Mouse (Mus musculus) cerebellum, adult 11 months (tissue): ENCODE results near the gene Zkscan1.
"Not testable (repeated sequence)": the region's sequence is repeated elsewhere in the genome, so short reads cannot be mapped to it uniquely, and the experiment has no call there.

Experiments
- DNase-seq: peaks from one replicate; pipeline ENCODE4 v3.0.0; 2022

Zkscan1 gene

DNA sequence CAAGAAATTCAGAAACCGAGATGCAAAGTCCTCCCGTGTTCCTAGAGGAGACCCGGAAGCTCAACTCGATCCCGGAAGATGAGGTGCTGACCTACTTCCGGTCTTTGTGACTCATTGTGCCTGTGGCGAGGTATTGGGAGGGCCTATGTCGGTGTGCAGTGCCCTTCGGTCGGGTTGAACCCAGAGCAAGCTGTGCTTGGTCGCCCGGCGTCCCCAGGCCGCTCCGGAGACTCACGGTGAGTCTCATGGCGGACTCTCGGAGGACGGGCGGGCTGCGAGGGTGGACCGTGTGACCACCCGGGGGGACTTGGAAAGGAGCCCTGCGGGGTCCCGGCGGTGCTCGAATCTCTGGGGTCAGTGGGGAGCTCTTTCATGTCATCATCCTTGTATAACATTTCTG lies at the start of gene Zkscan1:
Zkscan1 (plus strand) TSS at position 89 of the 400 bp plus-strand sequence.
- peak; percentile 71 for DNase-seq

DNA sequence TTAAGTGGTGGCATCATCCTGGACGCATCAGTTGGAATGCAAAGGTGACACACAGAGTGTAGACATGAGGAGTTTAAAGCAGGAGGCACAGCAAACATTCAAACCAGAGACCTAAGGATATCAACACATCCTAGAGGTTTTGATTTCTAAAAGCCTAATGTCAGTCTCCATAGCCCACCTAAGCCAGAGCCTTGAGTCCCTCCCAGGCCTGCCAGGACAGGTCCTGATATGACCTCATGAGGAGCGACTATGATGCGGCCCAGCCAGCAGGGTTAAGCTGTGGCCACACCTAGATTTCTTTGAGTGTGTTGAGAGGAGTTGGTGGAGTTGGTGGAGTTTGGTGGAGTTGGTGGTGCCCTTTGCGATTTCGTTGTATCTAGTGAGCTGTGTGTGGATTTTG lies 32.0 kb upstream of the Zkscan1 start, which contains the start of gene Smok3c:
Smok3c (plus strand) TSS at position 301 of the 400 bp plus-strand sequence.
- DNase-seq, result not testable (repeated sequence)

DNA sequence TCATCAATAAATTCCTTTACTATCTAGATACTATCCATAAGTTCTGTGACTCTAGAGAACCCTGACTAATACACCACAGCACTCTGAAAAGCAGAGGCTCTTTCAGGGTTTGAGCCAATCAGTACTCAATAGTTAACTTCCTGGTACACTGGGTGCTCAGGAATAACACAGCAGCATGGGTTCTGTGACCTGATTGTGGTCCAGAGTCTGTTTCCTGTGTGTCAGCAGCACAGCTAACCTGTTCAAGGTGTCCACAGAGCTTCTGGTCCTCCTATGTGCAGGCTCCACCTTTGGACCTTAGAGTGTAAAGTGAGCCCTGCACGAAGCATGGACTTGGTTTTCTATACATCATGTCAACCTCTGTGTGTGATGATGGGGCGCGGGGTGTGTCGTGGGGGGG lies 11.1 kb upstream of the Zkscan1 start:
- no peak for DNase-seq

DNA sequence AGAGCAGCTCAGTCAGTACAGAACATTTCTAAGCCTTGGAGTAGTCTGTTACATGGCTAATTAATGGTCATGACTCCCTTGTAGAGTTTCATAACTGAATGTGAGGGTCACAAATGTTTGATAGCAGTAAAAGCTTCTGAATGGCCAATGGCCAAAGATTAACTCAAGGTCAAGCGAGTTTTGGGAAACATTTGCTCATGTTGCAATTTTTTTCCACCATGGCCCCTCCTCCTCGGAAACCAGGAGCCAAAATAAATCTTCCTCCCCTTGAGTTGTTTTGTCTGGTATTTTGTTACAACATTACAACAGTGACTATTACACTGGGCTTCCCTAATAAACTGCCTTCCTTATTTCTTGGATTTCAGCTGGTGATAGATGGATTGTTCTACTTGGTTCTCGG lies 9.2 kb upstream of the Zkscan1 start:
- no peak for DNase-seq

DNA sequence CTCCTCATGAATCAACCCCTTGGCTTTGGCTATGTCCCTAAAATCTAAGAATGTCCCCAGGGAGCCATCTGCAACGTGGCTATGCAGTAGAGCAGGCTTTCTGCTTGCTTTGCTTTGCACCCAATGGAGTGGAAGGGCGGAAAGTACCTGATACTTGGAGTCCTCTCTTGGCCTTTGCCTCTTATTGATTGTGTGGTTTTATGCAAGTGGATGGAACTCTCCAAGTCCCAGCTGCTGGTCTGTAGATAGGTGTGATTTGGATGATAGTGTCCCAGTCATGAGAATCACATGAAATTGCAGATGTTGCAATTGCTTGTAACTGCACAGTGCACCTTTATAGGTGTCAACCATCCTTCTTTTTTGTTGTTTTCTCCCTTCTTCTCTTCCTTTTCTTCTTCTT lies 8.7 kb upstream of the Zkscan1 start:
- DNase-seq, result no peak

DNA sequence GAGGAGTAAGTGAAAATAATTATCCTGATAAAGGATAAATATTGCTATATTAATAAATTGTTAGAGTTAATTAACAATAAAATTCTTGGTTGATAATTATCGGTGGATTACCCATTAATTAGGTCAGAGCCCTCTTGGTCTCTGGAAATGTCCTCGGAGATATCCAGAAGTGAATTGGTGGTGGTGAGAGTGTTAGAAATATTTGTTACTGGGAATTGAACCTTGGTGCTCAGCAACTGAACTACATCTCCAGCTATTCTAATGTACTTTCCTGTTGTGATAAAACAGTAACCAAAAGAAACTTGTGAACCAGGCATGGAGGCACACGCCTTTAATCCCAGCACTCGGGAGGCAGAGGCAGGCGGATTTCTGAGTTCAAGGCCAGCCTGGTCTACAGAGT lies 4.4 kb upstream of the Zkscan1 start:
- DNase-seq, result no peak

DNA sequence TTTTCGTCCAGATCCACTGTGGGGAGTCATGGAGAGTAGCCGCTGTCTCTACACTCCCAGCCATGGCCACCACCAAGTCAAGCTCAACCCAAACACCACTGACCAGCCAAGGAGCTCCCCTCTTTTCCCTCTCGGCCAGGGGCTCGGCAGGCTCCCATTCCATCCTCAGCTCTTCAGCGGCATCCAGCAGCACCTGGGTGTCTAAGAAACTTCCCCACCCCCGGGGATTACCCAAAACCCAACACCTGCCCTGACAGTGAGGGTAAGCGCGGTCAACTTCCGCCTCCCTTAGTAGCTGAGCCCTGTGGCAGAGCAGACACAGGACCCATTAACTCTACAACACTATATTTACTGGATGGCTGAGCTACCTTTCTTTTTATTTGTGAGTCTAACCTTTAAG lies 3.4 kb upstream of the Zkscan1 start:
- no peak for DNase-seq

DNA sequence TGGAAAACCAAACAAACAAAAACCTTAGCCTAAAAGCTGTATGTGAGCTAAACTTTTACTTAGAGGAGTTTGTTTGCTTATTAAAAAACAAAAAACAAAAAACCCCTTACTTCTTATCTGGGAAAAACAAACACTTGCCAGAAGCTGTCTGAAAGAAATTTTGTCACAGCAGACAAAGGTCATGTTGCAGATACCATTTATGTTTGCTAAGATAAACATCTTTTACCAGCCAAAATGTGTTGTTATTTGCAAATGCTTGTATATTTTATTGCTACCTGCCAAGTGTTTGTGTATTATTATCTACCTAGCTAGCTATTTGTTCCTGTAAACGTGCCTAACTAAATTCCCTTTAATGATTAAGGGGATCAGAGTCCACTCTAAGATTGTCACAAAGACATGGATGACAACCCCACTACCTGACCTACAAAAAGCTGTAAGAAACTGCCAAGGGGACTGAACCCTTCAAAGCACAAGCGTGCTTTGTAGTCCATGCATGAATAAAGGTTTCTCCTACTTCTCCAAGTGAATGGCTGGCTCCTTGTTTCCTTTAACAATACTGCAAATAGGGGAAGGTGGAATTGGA lies 1.5 kb upstream of the Zkscan1 start:
- no peak for DNase-seq

DNA sequence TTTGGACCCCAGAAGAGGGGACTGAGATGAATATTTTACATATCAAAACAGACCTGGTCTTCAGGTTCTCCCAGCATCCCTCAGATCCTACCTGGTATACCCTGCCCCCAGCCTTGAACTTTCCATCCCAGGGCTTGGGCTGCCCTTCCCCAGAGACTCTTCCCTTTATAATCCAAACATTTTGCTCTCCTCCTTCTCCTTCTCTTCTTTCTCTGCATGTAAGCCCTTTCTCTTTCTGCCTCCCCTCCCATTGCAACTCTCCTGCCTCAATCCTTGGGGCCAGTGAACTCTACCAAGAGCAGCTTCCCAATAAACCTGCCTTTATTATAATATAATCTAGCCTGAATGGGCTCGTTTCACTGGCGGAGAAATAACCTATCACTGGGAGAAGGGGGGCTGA lies 948 bp upstream of the Zkscan1 start:
- DNase-seq, result no peak

DNA sequence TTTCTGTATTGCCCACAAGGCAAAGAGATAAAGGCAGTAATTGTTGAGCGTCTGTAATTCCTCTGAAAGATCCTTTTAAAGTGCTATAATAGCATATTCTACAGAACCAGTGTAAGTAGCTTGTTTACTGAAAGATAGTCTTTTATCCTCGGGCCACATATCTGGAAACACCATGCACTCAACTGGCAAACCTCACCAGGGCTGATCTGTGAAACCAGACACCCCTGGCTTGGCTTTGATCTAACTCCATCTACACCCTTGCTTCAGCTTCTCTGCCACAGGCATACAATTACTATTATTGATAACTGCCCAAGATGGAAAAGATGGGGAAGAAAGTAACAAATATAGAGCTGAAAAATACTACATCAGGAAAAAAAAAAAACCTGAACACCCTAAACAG lies 377 bp upstream of the Zkscan1 start:
- no peak for DNase-seq

DNA sequence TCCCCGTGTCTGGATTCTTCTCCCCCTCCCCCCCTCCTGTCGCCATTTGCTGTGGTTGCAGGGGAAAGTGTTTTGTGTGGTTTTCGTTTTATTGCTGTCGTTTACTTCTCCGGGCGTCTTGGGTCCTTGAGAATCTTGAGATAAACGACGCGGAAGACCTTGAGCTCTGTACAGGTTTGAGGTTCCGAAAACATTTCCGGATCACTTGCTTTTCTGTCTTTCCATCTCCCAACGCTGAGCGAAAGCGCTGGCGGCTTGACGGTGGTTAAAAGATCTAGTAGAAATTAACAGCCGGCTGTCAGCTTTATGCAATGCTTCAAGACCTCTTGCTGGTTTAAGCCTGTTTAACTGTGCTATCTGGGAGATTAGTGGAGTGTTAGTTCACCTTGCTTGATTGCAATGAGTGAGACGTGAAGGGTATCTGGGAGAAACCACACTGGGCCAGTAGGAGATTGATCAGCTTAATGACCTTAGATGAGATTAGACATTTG lies 582 bp downstream of the Zkscan1 start:
- no peak for DNase-seq

DNA sequence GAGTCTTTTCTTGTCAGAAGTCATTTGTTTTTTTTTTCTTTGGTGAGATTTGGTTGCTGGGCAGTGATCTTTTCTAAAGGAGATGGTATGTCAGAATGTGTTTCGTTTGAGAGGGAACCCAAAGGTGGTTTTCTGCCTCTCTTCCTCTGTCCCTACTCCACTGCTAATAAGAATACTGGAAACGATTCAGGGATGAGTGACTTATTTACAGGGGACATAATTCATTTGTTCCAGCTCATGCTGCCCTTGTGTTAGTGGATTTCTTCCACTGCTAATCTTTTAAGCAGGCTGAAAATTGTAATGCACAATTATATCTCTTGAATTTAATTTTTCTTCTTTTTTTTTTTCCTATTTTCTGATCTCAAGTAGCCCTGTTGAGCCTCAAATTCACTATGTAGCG lies 2.0 kb downstream of the Zkscan1 start:
- no peak for DNase-seq

DNA sequence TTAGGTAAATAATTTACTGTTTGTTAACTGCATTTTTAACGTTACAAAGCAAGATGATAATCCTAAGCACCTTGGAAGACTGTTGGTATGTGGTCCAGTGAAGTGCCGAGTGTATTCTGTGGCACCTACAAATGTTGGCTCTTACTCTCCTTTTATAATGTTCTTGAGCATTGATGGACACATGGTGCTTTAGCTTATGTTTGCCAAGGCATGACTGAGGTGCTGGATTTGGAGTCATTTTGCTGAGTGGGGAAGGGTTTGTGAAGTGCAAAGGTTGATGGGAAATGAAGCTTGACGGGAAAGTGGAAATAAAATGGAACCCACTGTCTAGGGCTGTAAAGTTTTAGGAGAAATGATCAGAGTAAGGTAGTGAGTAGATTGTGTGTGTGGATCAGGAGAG lies 3.5 kb downstream of the Zkscan1 start:
- no peak for DNase-seq

DNA sequence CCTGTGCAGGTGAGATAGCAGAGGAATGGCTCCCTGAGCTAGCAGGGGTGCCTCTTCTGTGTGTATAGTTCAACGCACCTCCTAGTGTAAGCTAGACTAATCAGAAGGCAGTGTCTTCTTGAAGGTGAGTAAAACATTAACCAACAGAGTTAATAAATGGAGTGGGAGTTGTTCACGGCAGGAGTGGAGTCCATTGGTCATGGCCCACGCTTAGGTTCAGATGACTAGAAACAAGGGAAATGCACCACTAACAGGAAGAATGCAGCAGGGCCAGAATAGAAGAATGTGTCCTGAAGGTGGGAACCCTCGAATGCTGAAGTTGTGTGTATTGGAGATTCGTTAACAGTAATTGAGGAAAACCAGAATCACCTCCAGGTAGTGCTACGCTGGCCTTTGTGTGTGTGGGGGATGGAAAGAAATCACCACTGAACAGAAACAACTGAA lies 4.2 kb downstream of the Zkscan1 start:
- no peak for DNase-seq

DNA sequence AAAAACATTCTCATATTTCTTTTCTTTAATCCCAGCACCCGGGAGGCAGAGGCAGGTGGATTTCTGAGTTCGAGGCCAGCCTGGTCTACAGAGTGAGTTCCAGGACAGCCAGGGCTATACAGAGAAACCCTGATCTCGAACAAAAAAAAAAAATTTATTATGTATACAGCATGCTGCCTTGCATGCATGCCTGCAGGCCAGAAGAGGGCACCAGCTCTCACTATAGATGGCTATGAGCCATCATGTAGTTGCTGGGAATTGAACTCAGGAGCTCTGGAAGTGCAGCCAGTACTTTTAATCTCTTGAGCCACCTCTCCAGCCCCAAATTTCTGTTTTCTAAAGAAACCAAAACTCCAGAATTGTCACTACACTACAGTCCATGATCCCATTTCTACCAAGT lies 5.4 kb downstream of the Zkscan1 start:
- DNase-seq, result no peak

DNA sequence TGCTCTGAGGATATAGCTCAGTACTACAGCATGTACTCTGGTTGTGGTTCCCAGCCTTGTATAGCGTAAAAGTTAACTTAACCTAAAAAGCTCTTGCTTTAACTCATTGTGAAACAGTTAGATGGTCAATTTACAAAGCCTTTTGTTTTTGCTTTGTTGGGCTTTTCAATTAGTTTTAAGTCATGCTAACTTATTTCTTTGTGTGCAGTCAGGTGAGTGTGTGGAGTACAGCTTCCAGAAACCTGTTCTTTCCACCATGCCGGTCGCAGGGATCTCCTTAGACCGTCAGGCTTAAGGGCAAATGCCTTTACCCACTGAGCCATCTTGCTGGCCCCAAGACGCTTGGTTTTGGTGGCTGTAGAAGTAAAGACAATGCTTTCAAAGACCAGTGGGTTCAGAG lies 5.9 kb downstream of the Zkscan1 start:
- DNase-seq, result no peak

DNA sequence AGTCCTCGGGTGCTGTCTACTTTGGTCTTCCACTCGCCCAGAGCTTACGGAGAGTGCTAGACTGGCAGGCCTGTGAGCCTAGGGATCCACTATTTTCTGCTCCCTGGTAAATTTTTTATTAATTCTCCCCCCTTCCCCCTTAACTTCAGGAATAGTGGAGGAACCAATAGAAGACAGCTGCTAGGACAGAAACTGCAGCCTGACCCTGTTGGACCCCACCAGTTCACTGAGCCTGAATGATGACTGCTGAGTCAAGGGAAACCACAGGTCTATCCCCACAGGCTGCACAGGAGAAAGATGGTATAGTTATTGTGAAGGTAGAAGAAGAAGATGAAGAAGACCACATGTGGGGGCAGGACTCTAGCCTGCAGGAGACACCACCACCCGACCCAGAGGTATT lies 7.9 kb downstream of the Zkscan1 start:
- no peak for DNase-seq

DNA sequence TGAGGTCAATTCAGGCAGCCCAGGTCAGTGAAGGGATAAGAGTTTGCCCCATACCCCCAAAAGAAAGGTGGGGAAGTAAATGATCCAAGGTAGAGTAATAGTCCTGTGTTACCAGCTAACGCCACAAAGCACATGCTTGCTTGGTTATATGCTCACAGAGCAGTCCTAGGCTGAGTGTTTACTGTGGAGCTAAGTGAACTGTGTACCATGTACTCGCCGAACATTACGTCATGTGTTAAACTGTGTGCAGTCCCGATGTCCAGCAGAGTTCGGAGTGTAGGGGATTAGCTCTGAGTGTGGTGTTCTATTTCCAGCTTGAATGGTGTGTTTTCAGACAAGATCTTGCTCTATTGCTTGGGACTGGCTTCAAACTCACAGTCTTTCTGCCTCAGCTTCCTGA lies 9.6 kb downstream of the Zkscan1 start:
- DNase-seq, result no peak

DNA sequence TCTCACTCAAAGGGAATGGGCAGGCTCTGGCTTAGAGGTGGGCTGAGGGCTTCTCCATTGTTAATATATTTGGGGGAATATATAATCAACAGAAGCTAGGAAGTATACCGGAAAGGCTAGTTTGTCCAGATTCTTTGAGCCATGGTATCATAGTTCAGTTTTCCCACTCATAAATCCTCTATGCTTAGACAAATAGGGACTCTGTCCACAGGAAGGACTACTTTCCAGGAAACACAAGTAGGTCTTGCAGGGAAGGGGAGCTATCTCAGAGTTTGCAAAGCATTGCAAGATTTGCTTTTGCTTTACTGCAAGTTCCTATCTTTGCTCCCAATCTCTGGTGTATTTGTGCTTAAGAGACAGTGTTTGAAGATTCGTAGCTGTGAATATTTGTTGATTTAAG lies 20.1 kb downstream of the Zkscan1 start:
- DNase-seq, result no peak

DNA sequence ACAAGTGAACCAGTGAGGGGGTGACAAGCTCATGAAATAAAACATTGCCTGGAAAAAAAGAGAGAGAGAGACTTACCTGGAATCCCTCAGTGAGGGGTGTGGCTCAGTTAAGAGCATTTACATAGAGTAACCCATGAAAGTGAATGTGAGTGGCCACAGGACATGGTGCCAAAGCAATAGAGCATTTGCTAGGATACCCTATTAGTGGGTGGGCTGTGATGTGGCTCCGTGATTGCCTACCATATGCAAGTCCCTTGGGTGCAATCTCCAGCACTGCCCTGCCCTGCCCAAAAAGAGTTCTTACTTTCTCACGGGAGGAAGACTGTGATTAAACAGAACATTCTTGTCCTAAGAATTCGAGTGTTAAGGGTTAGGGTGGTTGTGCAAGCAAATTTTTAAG lies 22.2 kb downstream of the Zkscan1 start:
- no peak for DNase-seq

DNA sequence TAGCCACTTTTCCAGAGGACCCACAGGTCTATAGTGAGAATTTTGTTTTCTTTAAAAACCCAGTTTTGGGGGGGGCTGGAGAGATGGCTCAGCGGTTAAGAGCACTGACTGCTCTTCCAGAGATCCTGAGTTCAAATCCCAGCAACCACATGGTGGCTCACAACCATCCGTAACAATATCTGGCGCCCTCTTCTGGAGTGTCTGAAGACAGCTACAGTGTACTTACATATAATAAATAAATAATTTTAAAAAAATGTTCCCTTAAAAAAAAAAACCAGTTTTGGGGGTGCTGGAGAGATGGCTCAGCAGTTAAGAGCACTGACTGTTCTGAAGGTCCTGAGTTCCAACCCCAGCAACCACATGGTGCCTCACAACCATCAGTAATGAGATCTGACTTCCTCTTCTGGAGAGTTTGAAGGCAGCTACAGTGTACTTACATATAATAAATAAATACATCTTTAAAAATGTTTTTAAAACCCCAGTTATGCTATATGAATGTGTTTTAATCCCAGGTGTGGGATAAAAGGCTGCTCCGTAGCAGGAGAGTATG lies 25.0 kb downstream of the Zkscan1 start:
- not testable (repeated sequence) for DNase-seq

DNA sequence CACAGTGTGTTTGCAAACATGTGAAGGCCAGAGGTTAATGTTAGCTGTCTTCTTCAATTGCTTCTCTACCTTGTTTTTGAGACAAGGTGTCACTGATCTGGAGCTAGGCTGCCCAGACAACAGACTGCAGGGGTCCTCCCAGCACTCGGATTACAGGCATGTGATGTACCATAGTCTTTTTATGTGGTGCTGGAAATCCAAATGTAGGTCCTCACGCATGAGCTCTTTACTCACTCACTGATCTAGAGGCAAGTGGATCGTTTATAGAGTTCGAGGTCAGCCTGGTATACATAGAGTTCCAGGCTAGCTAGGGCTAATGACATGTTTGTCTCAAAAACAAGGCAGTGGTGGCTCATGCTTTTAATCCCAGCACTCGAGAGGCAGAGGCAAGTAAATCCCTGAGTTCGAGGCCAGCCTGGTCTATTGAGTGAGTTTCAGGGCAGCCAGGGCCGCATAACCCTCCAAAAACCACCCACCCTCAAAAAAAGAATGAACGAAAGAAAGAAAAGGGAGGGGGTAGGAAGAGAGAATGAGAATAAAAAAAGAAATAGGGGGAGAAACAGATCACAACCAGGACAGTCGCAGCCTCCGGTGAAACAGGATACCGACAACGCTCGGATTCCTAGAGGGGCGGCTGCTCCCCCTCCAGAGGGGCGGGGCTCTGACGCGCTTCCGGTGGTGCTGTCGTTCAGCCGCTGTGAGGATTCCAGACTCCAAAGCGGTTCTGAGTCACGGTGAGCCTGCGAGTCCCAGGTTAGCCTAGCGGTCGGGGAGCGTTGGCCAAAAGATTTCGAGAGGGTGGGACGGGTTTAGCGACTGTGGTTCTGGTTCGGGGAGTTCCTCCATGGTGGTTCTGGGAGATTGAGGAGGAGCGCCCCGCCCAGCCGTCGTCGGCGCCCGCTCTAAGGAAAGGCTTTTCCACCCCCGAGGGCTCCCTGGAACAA lies 31.6 kb downstream of the Zkscan1 start, which contains the start of gene Zscan21:
Zscan21 (plus strand) TSS at position 649 of the 944 bp plus-strand sequence.
- peak; percentile 80 for DNase-seq

DNA sequence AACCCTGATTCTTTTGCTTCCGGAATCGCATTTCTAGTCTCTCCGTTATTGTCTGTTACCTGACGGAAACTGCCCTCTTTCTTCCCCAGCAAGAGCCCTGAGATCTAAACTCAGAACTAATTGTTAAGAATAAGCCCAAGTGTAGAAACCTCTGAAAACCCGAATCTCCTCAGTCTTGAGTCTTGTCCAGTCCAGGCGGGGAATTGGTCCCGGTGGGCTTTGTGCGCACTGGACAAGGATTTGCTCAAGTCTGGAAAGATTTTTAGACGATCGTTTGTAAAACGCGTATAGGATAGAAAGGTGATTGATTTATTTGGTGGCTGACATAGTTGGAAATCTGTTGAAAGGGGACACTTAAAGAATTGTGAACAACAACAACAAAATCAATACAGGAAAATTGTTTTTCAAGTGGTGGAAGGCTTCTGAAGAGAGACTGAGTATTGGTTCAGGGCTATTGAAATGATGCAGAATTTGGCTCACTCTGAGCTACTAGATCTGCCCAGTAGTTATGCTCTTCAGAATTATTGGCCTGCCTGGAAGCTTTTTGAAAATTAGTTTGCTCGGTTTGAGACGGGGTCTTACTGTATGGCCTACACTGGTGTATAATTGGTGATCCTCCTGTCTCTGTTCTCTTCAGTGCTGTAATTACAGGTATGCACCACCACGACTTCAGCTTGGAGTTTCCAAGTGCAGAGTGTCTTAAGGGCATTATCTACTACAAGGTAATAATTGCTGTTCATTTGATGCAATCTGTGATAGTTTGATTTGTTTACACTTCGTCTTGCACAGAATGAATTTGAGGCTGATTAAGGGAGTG lies 32.5 kb downstream of the Zkscan1 start:
- no peak for DNase-seq
